Mouse (Mus musculus) cerebellum, postnatal 4 days (tissue): Measurements from ENCODE around the gene Slc7a10.
"Not testable (repeated sequence)": the region's sequence is repeated elsewhere in the genome, so short reads cannot be mapped to it uniquely, and the experiment has no call there.

Source experiments
- DNase-seq, 2 experiments: peaks; one replicate each; pipeline ENCODE4 v3.0.0; 2022; ENCODE audit warnings: low spot score in 2 of 2, mixed read lengths in 1 of 2

The Slc7a10 gene

DNA sequence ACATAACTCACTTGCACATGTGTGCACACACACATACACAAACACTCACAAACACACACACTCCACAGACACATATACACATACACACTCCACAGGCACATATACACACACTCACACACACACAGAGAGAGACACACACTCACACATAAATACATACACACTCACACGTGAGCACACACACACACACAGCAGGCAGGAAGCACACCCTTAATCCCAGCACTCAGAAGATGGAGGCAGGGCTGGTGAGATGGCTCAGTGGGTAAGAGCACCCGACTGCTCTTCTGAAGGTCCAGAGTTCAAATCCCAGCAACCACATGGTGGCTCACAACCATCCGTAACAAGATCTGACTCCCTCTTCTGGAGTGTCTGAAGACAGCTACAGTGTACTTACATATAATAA, 51.8 kb downstream of the Slc7a10 start:
- DNase-seq: not testable (repeated sequence)
